Mouse (Mus musculus) forebrain, embryonic 15.5 days (tissue): Measurements from ENCODE around the gene Tmem94. TPM values are rescaled to one million over a fixed set of nuclear protein-coding genes. Genes with fewer than 3 reads are reported as not detected.
A peak's percentile ranks its signal among the peaks of the same experiment; 100 is the strongest.
"Not testable (repeated sequence)": the region's sequence is repeated elsewhere in the genome, so short reads cannot be mapped to it uniquely, and the experiment has no call there.

Experiments
- ATAC-seq: fragments of 200-750 bp; cut with Nextera tagmentation; replicated peaks from 2 replicates; pipeline ENCODE4 v1.8.0; 2017; ENCODE audit warnings: mild to moderate bottlenecking, moderate TSS enrichment, moderate library complexity
- H3K27ac ChIP-seq: fragments of 300-500 bp; sonication (generic); replicated peaks from 2 replicates; pipeline ENCODE4 v1.5.1; 2015; ENCODE audit warnings: mild to moderate bottlenecking, inconsistent platforms
- H3K27me3 ChIP-seq: fragments of 300-500 bp; sonication (generic); 2 replicates; pipeline ENCODE4 v1.6.1; 2015; ENCODE audit warnings: inconsistent platforms
- H3K36me3 ChIP-seq: fragments of 300-500 bp; sonication (generic); 2 replicates; pipeline ENCODE4 v1.6.1; 2015; ENCODE audit warnings: mild to moderate bottlenecking, inconsistent platforms
- H3K4me1 ChIP-seq: fragments of 300-500 bp; sonication (generic); 2 replicates; pipeline ENCODE4 v1.6.1; 2015; ENCODE audit warnings: inconsistent platforms
- H3K4me2 ChIP-seq: fragments of 300-500 bp; sonication (generic); replicated peaks from 2 replicates; pipeline ENCODE4 v1.6.1; 2015; ENCODE audit warnings: mild to moderate bottlenecking, inconsistent platforms
- H3K4me3 ChIP-seq: fragments of 300-500 bp; sonication (generic); 2 replicates; pipeline ENCODE4 v1.5.1; 2015; ENCODE audit warnings: mild to moderate bottlenecking, inconsistent platforms
- H3K9ac ChIP-seq: fragments of 300-500 bp; sonication (generic); replicated peaks from 2 replicates; pipeline ENCODE4 v1.6.1; 2015; ENCODE audit warnings: mild to moderate bottlenecking, inconsistent platforms
- H3K9me3 ChIP-seq: fragments of 300-500 bp; sonication (generic); 2 replicates; pipeline ENCODE4 v1.6.1; 2016; ENCODE audit warnings: inconsistent platforms
- WGBS: fragments of 180-500 bp; shearing (Covaris S2); methylation state at CpG from one replicate; pipeline ENCODE4 v1.1.7; 2015; ENCODE audit warnings: mixed read lengths; 5-methylcytosine and 5-hydroxymethylcytosine counted together
- polyA plus RNA-seq: library from polyadenylated mRNA; unstranded; fragments of >200 nt; fragmentation: Nextera tagmentation; extraction: Ambion mirVana; gene quantifications from 2 replicates; pipeline ENCODE4 v1.2.1, GENCODE M21; 2015

Gene Tmem94
- polyA plus RNA-seq, 1 experiment from 2014 or later, result 27.6 TPM

DNA sequence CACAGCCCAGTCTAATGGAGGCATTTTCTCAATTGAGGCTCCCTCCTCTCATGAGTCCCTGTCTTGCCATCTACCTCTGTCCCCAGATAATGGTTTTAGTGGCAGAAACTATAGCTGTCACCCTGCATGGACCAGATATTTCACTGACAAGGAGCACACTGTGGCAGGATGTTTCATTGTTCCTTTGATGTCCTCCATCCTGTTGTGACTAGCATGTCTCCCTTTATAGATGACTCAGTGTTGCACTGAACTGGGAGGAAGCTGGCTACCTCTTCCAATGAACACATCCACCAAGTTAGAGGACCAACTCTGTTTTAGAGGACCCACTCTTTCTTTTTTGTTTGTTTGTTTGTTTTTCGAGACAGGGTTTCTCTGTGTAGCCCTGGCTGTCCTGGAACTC lies 19.1 kb upstream of the Tmem94 start:
- H3K27ac ChIP-seq, result no peak overlapping the region
- 95% methylated on average over 1 of the region's 1 CpGs for WGBS
- ATAC-seq, result no peak
- H3K9me3 ChIP-seq, result no peaks in the 10 kb centered on the region
- no peak overlapping the region for H3K4me2 ChIP-seq
- H3K4me3 ChIP-seq, result no peak overlapping the region
- H3K9ac ChIP-seq, result no peak overlapping the region
- H3K27me3 ChIP-seq, result no peaks in the 10 kb centered on the region
- H3K36me3 ChIP-seq, result no peaks in the 10 kb centered on the region
- H3K4me1 ChIP-seq, result peaks cover 11% of the 10 kb centered on the region; the same call in 1 of the 2 replicates

DNA sequence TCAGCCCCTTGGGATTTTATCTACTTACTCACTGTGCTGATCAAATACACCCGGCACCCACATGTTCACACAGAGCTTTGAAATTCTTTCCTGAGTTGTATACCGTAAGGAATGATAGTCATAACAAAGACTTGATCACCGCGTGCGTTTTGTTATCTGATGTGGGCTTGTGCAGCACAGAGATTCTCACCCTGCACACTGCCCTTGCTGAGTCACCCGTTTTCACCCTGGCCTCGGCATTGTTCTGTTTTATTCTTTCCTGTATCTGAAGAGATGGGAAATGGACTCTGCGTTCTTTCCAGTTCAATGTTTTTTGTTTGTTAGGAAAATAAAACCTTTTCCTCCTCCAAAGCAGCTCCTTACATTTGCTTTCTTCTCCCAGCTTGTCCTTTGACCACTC lies 18.5 kb upstream of the Tmem94 start:
- peaks cover 11% of the 10 kb centered on the region; the same call in 1 of the 2 replicates for H3K4me1 ChIP-seq
- H3K9ac ChIP-seq, result no peak overlapping the region
- no peaks in the 10 kb centered on the region for H3K27me3 ChIP-seq
- no peak overlapping the region for H3K4me2 ChIP-seq
- ATAC-seq, result no peak
- H3K27ac ChIP-seq, result no peak overlapping the region
- no peaks in the 10 kb centered on the region for H3K9me3 ChIP-seq
- H3K4me3 ChIP-seq, result no peak overlapping the region
- no peaks in the 10 kb centered on the region for H3K36me3 ChIP-seq
- 63% methylated on average over 8 of the region's 8 CpGs for WGBS

DNA sequence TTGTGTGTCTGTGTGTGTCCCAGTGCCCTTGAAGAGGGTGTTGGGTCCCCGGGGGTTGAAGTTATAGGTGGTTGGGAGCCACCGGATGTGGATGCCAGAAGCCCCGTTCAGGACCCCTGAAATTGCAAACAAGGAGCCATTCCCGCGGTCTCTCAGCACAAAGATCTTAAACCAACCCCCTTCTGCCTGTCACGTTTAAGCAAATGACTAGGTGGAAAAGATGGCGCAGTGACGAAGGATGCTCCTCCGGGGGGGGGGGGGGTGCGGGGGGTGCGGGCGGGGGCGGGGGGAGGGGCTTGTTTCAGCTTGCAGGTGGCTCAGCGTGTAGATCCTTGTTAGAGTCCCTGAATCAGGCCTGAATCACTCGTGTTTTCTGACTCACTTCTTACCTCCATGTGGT lies 17.9 kb upstream of the Tmem94 start:
- H3K9ac ChIP-seq, result no peak overlapping the region; the same call in 1 of the 2 replicates
- no peak for ATAC-seq
- no peaks in the 10 kb centered on the region for H3K9me3 ChIP-seq
- no peak overlapping the region for H3K27ac ChIP-seq
- no peaks in the 10 kb centered on the region for H3K36me3 ChIP-seq
- WGBS, result 10% methylated on average over 14 of the region's 15 CpGs
- peaks cover 12% of the 10 kb centered on the region for H3K4me1 ChIP-seq
- H3K4me2 ChIP-seq, result peak overlapping the region; percentile 44
- H3K4me3 ChIP-seq, result peak overlapping the region; percentile 27
- H3K27me3 ChIP-seq, result no peaks in the 10 kb centered on the region

DNA sequence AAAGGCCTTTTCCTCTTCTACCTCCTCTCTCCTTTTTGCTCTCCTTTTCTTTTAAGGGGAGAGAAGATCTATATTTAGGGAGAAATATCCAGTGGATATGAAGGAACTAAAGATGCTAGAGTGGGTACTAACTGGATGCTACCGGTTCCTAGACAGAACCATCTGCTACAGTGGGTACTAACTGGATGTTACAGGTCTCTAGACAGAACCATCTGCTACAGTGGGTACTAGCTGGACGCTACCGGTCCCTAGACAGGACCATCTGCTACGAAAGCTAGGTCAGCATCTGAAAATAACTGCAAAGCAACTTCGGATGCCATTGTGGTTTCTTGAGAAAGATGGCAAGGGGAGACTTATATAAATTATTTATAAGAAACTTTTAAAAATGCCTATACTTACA lies 15.4 kb upstream of the Tmem94 start:
- ATAC-seq, result no peak
- no peak overlapping the region for H3K4me2 ChIP-seq
- 64% methylated on average over 5 of the region's 5 CpGs for WGBS

DNA sequence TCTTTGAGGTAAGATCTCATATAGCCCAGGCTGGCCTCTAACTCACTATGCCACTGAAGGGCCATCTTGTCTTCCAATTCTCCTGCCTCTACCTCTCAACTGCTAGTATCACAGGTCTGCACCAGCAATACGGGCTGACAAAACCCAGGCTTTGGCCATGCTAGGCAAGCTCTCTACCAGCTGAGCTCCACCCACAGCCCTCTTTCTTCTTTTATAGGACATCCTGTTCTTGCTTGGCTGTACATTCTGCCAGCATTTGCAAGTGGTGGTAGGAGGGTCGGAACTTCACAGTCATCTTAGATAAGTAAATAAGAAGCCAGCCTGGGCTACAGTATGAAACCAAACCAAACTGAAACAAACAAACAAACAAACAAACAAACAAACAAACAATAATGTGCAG lies 13.5 kb upstream of the Tmem94 start:
- no peaks in the 10 kb centered on the region for H3K27me3 ChIP-seq
- no peaks in the 10 kb centered on the region for H3K9me3 ChIP-seq
- no peak overlapping the region for H3K27ac ChIP-seq
- 66% methylated on average over 2 of the region's 2 CpGs for WGBS
- H3K4me1 ChIP-seq, result peaks cover 17% of the 10 kb centered on the region
- no peak overlapping the region for H3K4me3 ChIP-seq
- ATAC-seq, result no peak
- H3K36me3 ChIP-seq, result no peaks in the 10 kb centered on the region
- H3K4me2 ChIP-seq, result no peak overlapping the region
- H3K9ac ChIP-seq, result no peak overlapping the region

More for the DNA sequence above, 15.4 kb upstream of the Tmem94 start:
- no peaks in the 10 kb centered on the region for H3K36me3 ChIP-seq
- peaks cover 17% of the 10 kb centered on the region for H3K4me1 ChIP-seq
- no peaks in the 10 kb centered on the region for H3K9me3 ChIP-seq
- H3K9ac ChIP-seq, result no peak overlapping the region
- H3K27ac ChIP-seq, result no peak overlapping the region; the same call in 1 of the 2 replicates
- no peaks in the 10 kb centered on the region for H3K27me3 ChIP-seq
- no peak overlapping the region for H3K4me3 ChIP-seq

DNA sequence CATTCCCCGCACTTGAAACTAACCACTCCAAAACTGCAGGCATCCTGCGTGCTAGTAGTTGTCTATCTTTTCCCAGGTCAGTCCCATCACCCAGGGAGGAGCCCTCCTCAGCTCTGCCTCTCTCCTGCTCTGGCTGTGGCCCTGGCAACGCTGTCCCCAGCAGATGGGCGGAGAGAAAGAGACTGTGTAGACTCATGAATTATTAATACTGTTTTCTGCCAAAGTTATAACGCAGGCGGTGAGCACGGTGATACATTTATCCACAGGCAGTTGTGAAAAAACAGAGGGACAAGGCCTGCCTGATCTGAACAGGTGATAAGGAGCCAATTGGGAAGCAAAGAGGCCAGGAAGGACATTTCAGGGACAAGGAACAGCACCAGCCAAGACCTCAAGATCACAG lies 12.6 kb upstream of the Tmem94 start:
- no peaks in the 10 kb centered on the region for H3K9me3 ChIP-seq
- 37% methylated on average over 7 of the region's 7 CpGs for WGBS
- no peaks in the 10 kb centered on the region for H3K27me3 ChIP-seq
- H3K4me2 ChIP-seq, result no peak overlapping the region
- peak; percentile 77 for ATAC-seq
- peak overlapping the region; percentile 46 for H3K27ac ChIP-seq
- H3K9ac ChIP-seq, result no peak overlapping the region
- peaks cover 8% of the 10 kb centered on the region for H3K4me1 ChIP-seq
- no peaks in the 10 kb centered on the region for H3K36me3 ChIP-seq
- no peak overlapping the region for H3K4me3 ChIP-seq

DNA sequence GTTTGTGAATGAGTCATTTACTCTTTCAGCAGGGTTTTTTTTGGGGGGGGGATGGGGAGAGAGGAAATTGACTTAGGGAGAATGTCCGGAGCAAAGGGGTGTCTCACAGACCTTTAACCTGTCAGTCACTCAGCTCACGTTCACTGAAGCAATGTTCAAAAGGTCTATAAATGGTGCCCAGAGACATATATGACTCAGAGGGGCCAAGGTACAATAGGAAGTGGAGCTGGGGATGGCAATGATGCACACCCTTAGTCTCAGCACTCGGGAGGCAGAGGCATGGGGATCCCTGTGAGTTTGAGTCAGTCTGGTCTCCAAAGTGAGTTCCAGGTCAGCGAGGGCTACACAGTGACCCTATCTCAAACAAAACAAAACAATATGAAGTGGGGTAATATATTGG lies 11.7 kb upstream of the Tmem94 start:
- no peak overlapping the region for H3K4me2 ChIP-seq
- H3K27ac ChIP-seq, result no peak overlapping the region
- no peaks in the 10 kb centered on the region for H3K36me3 ChIP-seq
- no peak overlapping the region for H3K9ac ChIP-seq
- H3K4me1 ChIP-seq, result peaks cover 6% of the 10 kb centered on the region
- no peaks in the 10 kb centered on the region for H3K27me3 ChIP-seq
- no peak overlapping the region for H3K4me3 ChIP-seq
- no peak for ATAC-seq
- WGBS, result 82% methylated on average over 4 of the region's 4 CpGs
- H3K9me3 ChIP-seq, result no peaks in the 10 kb centered on the region

DNA sequence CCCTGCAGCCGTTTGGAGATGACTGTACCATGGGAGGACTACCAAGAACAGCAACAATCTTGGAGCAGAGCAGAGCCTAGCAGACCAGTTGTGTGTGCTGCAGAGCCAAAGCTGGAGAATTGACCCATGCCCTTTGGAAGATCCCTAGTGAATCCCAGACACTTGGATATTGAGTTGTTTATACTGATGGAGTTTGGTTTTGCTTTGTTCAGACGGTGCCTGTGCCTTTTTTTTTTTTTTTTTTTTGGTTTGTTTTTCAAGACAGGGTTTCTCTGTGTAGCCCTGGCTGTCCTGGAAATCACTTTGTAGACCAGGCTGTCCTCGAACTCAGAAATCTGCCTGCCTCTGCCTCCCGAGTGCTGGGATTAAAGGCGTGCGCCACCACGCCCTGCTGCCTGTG lies 3.1 kb upstream of the Tmem94 start:
- peaks cover 16% of the 10 kb centered on the region for H3K4me1 ChIP-seq
- not testable (repeated sequence) for H3K36me3 ChIP-seq, H3K4me2 ChIP-seq, H3K27me3 ChIP-seq, H3K4me3 ChIP-seq, ATAC-seq, H3K9ac ChIP-seq, H3K9me3 ChIP-seq, H3K27ac ChIP-seq
- WGBS, result 91% methylated on average over 7 of the region's 7 CpGs

DNA sequence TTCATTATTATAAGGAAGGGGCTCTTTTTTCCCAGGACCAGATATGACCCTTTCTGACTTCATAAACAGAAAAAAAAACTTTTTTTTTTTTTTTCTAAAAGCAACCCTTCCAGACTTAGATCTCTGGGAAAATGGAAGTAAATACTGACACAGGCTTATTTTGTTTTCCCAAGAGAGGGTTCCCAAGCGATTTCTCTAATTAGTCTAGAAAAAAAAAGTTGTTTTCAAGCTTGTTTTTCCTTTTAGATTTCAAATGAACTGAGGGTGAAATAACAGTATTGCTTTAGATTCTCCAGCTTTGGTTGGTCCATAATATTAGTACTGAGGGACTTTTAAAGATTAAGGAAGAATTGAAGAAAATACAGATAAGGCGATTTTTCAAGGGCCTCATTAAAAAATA lies 535 bp upstream of the Tmem94 start:
- Histone ChIP-seq H3K4me2 (peak overlapping the region; percentile 55), H3K4me3 (peak overlapping the region; percentile 74), H3K36me3 (no peaks in the 10 kb centered on the region), H3K27me3 (no peaks in the 10 kb centered on the region), H3K9me3 (no peaks in the 10 kb centered on the region), H3K27ac (peak overlapping the region; percentile 88), H3K4me1 (peaks cover 37% of the 10 kb centered on the region), H3K9ac (peak overlapping the region; percentile 53)
- ATAC-seq, result no peak
- WGBS, result 21% methylated on average over 2 of the region's 2 CpGs

DNA sequence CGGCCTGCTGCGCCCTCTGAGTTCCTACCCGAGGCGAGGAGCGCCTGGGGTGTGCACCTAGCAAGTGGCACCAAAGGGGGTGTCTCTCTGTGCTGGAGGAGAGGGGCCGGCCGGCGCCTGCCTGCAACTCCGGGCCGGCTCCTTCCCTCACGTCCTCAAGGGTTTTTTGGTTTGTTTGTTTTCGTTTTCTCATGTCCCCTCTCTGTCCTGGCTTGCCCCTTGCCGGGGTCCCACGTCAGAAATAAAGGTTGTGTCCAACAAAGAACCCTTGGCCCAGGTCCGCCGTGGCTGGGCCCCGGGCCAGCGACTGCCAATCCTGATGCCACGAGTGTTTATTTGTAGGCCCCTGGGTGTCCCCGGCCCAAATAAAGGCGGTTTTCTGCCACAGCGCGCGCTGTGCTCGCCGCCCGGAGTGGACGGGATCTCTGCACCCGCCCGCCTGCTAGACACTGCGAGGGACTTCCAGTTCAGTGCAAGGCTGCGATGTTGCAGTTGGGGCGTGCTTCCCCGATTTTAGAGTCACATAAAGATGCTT lies 441 bp downstream of the Tmem94 start:
- Histone ChIP-seq H3K9me3 (no peaks in the 10 kb centered on the region), H3K4me3 (peak overlapping the region; percentile 74), H3K36me3 (no peaks in the 10 kb centered on the region), H3K4me1 (peaks cover 37% of the 10 kb centered on the region), H3K9ac (peak overlapping the region; percentile 83), H3K27ac (peak overlapping the region; percentile 91), H3K27me3 (no peaks in the 10 kb centered on the region), H3K4me2 (peak overlapping the region; percentile 45)
- peak; percentile 86 for ATAC-seq
- WGBS, result under 1% methylated on average over 33 of the region's 34 CpGs

DNA sequence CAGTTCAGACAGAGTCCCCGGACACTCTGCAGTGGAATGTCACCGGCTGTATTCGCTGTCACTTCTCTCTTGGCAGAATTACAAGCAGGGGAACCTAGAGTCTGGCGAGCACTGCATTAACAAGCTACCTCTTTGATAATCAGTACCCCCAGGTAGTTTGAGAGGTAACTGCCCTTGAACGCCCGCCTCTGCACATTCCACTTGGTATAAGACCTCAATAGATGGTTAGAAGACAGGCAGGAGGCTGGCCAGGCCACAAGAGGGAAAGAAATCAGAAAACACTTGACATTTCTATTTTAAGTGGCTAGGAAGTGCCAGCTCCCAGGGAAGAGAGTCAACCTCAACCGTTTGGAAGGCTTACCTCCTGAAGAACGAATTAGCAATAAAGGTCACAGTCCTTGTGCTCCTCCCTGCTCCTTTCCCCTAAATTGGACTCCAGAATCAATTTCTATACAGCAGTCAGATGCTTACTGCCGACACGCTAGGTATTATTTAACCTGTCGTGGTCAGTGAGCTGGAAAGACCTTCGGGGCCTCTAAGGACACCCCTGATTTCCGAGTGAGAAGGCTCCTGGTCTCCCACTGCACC lies 1.2 kb downstream of the Tmem94 start:
- Histone ChIP-seq H3K27ac (peak overlapping the region; percentile 91), H3K9ac (peak overlapping the region; percentile 83), H3K27me3 (no peaks in the 10 kb centered on the region), H3K4me1 (peaks cover 37% of the 10 kb centered on the region), H3K4me3 (peak overlapping the region; percentile 74), H3K36me3 (no peaks in the 10 kb centered on the region), H3K9me3 (no peaks in the 10 kb centered on the region), H3K4me2 (peak overlapping the region; percentile 45)
- 34% methylated on average over 13 of the region's 13 CpGs for WGBS
- no peak for ATAC-seq

DNA sequence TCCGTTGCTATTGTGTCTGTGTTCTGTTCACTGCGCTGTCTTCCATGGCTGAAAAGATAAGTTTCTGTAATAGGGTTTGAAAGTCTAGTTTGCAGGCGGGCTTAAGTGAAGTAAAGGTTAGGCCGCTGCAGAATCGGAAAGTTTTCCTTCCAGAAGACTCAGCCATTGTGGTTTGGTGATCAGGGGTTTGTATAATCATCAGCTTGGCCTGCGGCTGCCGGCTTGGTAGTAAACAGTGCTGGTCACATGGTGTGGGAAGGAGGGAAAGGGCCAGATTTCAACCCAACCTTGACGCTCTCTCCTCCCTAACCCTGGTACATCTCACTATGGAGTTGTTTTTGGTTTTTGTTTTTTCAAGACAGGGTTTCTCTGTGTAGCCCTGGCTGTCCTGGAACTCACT lies 1.7 kb downstream of the Tmem94 start:
- H3K4me1 ChIP-seq, result peaks cover 37% of the 10 kb centered on the region
- no peaks in the 10 kb centered on the region for H3K36me3 ChIP-seq
- 87% methylated on average over 8 of the region's 8 CpGs for WGBS
- H3K27me3 ChIP-seq, result no peaks in the 10 kb centered on the region
- H3K27ac ChIP-seq, result no peak overlapping the region
- ATAC-seq, result no peak
- H3K9me3 ChIP-seq, result no peaks in the 10 kb centered on the region
- no peak overlapping the region for H3K4me3 ChIP-seq
- no peak overlapping the region for H3K9ac ChIP-seq
- H3K4me2 ChIP-seq, result peak overlapping the region; percentile 45; the same call in 1 of the 2 replicates

DNA sequence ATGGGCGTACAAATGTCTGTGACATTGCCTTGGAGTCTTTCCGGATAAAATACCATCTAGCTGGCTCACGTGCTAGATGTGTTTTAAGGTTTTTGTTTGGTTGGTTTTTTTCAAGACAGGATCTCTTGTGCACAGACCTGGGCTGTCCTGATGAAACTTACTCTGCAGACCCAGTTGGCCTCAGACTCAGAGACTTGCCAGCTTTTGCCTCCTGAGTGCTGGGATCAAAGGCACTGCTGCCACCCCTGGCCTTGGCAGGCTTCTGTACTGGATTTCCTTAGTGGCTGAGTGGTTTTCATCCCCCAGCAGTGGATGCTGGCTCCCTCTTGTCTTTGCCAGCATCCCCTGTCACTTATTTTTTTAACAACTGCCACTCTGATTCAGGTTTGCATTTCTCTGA lies 3.7 kb downstream of the Tmem94 start:
- no peak overlapping the region for H3K4me2 ChIP-seq
- peaks cover 37% of the 10 kb centered on the region for H3K4me1 ChIP-seq
- H3K36me3 ChIP-seq, result no peaks in the 10 kb centered on the region
- H3K27ac ChIP-seq, result peak overlapping the region; percentile 38; the same call in 1 of the 2 replicates
- no peaks in the 10 kb centered on the region for H3K27me3 ChIP-seq
- no peaks in the 10 kb centered on the region for H3K9me3 ChIP-seq
- H3K4me3 ChIP-seq, result no peak overlapping the region
- no peak overlapping the region for H3K9ac ChIP-seq
- WGBS, result 92% methylated on average over 3 of the region's 3 CpGs
- ATAC-seq, result no peak
